Mouse (Mus musculus) small intestine, adult 2 months (tissue): ENCODE data around the gene Mier2. TPM values are rescaled to one million over a fixed set of nuclear protein-coding genes. Genes with fewer than 3 reads are reported as not detected.

Experiments used
- H3K27ac ChIP-seq: fragments of 200-500 bp; 2 replicates; pipeline ENCODE4 v1.5.1; 2012; ENCODE audit warnings: low read depth, low read length, control low read depth, inconsistent platforms; ENCODE audit not compliant: insufficient read depth
- H3K27me3 ChIP-seq: fragments of 200-500 bp; 2 replicates; pipeline ENCODE4 v1.6.1; 2012; ENCODE audit warnings: mild to moderate bottlenecking, moderate library complexity, low read length, inconsistent platforms; ENCODE audit not compliant: control insufficient read depth, insufficient read depth
- H3K36me3 ChIP-seq: fragments of 200-500 bp; 2 replicates; pipeline ENCODE4 v1.6.1; 2012; ENCODE audit warnings: mild to moderate bottlenecking, low read length, control low read depth, inconsistent platforms; ENCODE audit not compliant: control insufficient read depth, insufficient read depth
- H3K4me1 ChIP-seq: fragments of 200-500 bp; 2 replicates; pipeline ENCODE4 v1.6.1; 2012; ENCODE audit warnings: low read length, inconsistent platforms, mixed read lengths; ENCODE audit not compliant: control insufficient read depth, insufficient read depth, insufficient read length
- H3K4me3 ChIP-seq: fragments of 200-500 bp; 2 replicates; pipeline ENCODE4 v1.5.1; 2012; ENCODE audit warnings: low read depth, mild to moderate bottlenecking, control low read depth, inconsistent platforms, low read length, moderate library complexity
- CTCF ChIP-seq: fragments of 200-500 bp; IDR thresholded peaks from 2 replicates; pipeline ENCODE4 v1.5.1; 2012; ENCODE audit warnings: low read depth, mild to moderate bottlenecking, control low read depth, inconsistent platforms, low read length, moderate library complexity, mixed read lengths; ENCODE audit not compliant: insufficient replicate concordance, insufficient read length; ENCODE audit errors: extremely low read depth
- POLR2A ChIP-seq: fragments of 200-500 bp; IDR thresholded peaks from 2 replicates; pipeline ENCODE4 v1.6.1; 2012; ENCODE audit warnings: low read depth, mild to moderate bottlenecking, control low read depth, inconsistent platforms, low read length, moderate library complexity
- WGBS: fragments of 180-500 bp; shearing (Covaris S2); methylation state at CpG from one replicate; pipeline ENCODE4 v1.1.7; 2018; 5-methylcytosine and 5-hydroxymethylcytosine counted together
- polyA plus RNA-seq: library from polyadenylated mRNA; depleted of rRNA; stranded (reverse); fragments of >200 nt; gene quantifications from 2 replicates; pipeline ENCODE4 v1.2.3, GENCODE M21; 2012; rRNA removed

Gene Mier2
- 61.5 and 89.9 TPM in 2 replicates for polyA plus RNA-seq

DNA sequence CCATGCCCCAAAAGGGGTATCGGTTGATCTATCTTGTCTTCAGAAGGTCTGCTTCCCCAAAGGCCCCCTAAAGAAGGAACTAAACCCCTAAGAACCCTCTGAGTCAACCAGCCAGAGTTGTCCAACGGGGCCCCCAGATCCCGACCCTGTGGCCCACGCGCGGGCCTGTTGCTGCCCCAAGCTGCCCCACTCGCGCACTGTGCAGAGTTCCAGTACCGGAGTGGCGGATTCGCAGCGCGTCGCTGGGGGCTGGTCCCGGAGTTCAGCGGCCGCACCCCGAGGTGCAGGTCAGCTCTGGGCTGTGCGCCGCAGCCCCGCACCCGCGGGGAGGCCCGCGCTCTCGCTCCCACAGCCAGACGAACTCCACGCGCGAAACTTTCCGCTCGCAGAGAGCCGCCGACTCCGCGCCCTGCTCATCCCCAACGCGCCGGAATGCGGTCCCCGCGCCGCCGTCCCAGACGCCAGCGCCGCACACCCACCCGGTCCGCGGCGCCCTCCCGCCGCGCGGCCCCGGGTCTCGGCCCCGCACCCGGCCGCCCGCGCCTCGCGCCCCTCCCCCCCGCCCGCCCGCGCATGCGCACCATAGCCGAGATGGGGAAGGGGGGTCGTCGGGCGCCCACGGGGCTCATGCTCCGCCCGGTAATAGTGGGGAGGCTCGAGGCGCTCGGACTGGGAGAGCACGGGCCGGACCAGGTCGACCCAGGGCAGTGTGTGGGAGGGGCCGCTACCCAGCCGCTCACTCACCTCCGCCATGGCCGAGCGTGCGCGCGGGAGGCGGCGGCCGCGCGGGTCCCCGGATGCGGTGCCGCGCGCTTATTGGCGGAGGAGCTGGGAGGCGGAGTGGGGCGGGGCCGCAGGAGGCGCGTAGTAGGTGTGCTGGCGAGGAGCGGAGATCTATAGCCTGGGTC, at the start of gene Mier2:
Mier2 (minus strand) TSS at position 870 of the 908 bp plus-strand sequence.
- 0 out of 2 replicates have a peak, but pooled peaks cover 2% of the 10 kb centered on the region for H3K36me3 ChIP-seq
- peak within 1 kb of the TSS; percentile 93 for H3K4me3 ChIP-seq
- under 1% methylated on average over 103 of the region's 108 CpGs for WGBS
- no peaks in the 10 kb centered on the region for H3K27me3 ChIP-seq
- peaks cover 16% of the 10 kb centered on the region for H3K4me1 ChIP-seq
- TF ChIP-seq CTCF = no peak
- TF ChIP-seq POLR2A = no peak
- no peak within 1 kb of the TSS for H3K27ac ChIP-seq

GRCm38 (mm10) chr10:79597936-79598230, 42.9 kb upstream of the Mier2 start:
- Histone ChIP-seq H3K27ac (no peak overlapping the region), H3K36me3 (no peaks in the 10 kb centered on the region), H3K4me3 (no peak overlapping the region), H3K27me3 (no peaks in the 10 kb centered on the region), H3K4me1 (no peaks in the 10 kb centered on the region)
- 81% methylated on average over 4 of the region's 4 CpGs for WGBS
- no peak for TF ChIP-seq POLR2A

GRCm38 (mm10) chr10:79597051-79597935, 42.3 kb upstream of the Mier2 start:
- H3K27me3 ChIP-seq = no peaks in the 10 kb centered on the region
- WGBS = 47% methylated on average over 13 of the region's 13 CpGs
- H3K36me3 ChIP-seq = no peaks in the 10 kb centered on the region
- no peak overlapping the region for H3K27ac ChIP-seq
- H3K4me3 ChIP-seq = no peak overlapping the region
- TF ChIP-seq CTCF (no peak), POLR2A (no peak)
- H3K4me1 ChIP-seq = no peaks in the 10 kb centered on the region

- Histone ChIP-seq H3K27ac (no peak overlapping the region), H3K36me3 (no peaks in the 10 kb centered on the region), H3K27me3 (no peaks in the 10 kb centered on the region), H3K4me3 (no peak overlapping the region), H3K4me1 (no peaks in the 10 kb centered on the region)
- WGBS = 33% methylated on average over 8 of the region's 8 CpGs
- TF ChIP-seq CTCF (no peak), POLR2A (no peak)
Measured at GRCm38 (mm10) chr10:79595590-79595929, 40.6 kb upstream of the Mier2 start.

- 14% methylated on average over 17 of the region's 17 CpGs for WGBS
- peak; percentile 83; the same call in 1 of the 2 replicates for TF ChIP-seq CTCF
- TF ChIP-seq POLR2A = no peak
- H3K4me3 ChIP-seq = no peak overlapping the region
- no peaks in the 10 kb centered on the region for H3K4me1 ChIP-seq
- H3K36me3 ChIP-seq = no peaks in the 10 kb centered on the region
- H3K27me3 ChIP-seq = no peaks in the 10 kb centered on the region
- H3K27ac ChIP-seq = no peak overlapping the region
Measured at GRCm38 (mm10) chr10:79594872-79595589, 40.0 kb upstream of the Mier2 start.

DNA sequence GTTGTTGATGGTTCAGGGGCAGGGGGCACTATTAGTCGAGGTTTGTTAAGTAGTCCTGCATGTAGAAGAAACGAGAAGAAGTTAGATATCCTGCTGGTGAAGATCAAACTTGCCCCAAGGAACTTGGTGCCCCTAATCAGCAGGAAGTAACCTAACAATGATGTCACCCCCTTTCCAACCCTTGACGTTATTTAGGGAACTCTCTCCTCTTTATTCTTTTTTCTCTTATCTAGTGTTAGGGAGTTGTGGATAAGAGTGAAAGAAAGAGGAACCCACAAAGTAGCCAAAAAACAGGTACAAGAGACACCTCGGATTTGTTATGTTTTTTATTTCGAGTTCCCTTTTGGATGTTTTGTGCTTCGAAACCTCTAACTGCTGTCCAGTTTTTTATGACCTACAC, 39.1 kb upstream of the Mier2 start:
- H3K27me3 ChIP-seq = no peaks in the 10 kb centered on the region
- H3K27ac ChIP-seq = no peak overlapping the region
- H3K4me3 ChIP-seq = no peak overlapping the region
- H3K36me3 ChIP-seq = no peaks in the 10 kb centered on the region
- TF ChIP-seq CTCF (no peak), POLR2A (no peak)
- 35% methylated on average over 6 of the region's 6 CpGs for WGBS
- H3K4me1 ChIP-seq = no peaks in the 10 kb centered on the region

- H3K27me3 ChIP-seq = no peaks in the 10 kb centered on the region
- no peaks in the 10 kb centered on the region; the same call in 1 of the 2 replicates for H3K4me1 ChIP-seq
- no peak overlapping the region for H3K27ac ChIP-seq
- no peak overlapping the region for H3K4me3 ChIP-seq
- TF ChIP-seq POLR2A (no peak), CTCF (no peak)
- H3K36me3 ChIP-seq = no peaks in the 10 kb centered on the region
- 87% methylated on average over 1 of the region's 1 CpGs for WGBS
Measured at GRCm38 (mm10) chr10:79590702-79591101, 35.7 kb upstream of the Mier2 start.
